Mouse (Mus musculus) E14TG2a.4 (cell line): Measurements from ENCODE around the gene Myl6.

Experiments used
- CTCF ChIP-seq: conservative IDR thresholded peaks from 2 replicates; pipeline ENCODE4 v1.5.1; 2014; ENCODE audit warnings: low read length
- NANOG ChIP-seq: IDR thresholded peaks from 2 replicates; pipeline ENCODE4 v1.6.1; 2014; ENCODE audit warnings: borderline replicate concordance, low read length, mixed read lengths

GRCm38 (mm10) chr10:128442718-128443117 is 51.2 kb downstream of the Myl6 start:
- no peak for TF ChIP-seq CTCF
- TF ChIP-seq NANOG, result no peak
